In the genomic region with DNA sequence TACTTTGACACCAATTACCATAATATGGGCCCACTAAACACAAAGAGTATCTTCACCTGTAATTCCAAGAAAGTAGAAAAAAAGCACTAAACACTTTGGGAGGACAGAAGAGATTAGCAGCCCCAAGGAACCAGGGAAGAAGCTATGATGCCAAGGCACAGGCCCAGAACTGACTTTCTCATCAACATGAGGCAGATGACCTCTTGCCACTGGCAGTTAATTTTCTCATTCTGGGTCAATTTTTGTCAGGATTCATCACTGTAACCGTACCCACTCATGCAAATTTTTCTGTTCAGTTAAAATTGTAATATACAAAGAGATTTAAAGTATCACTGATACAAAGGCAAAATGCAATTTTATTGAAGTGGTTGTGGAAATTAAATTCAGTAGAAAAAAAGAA, we compare ENCODE assay signal across 45 mouse cellular contexts. TPM values are rescaled to one million over a fixed set of nuclear protein-coding genes. Genes with fewer than 3 reads are reported as not detected.
"Had no signal": no experiment of that assay in that cellular context is flagged by ENCODE, and none has a peak within 500 bp of the region (broad histone marks: within the 10 kb centered on the region; RNA-seq: fewer than 3 reads in every experiment).

No protein-coding gene starts in this region.

- H3K9ac ChIP-seq: heart, embryonic 12.5 days; heart, embryonic 13.5 days; heart, embryonic 15.5 days; hindbrain, embryonic 12.5 days; hindbrain, embryonic 13.5 days; hindbrain, embryonic 14.5 days; hindbrain, embryonic 15.5 days; intestine, embryonic 15.5 days; kidney, embryonic 15.5 days had no signal

- H3K9me3 ChIP-seq: heart, embryonic 10.5 days; heart, embryonic 12.5 days; heart, embryonic 13.5 days; heart, embryonic 15.5 days; hindbrain, embryonic 10.5 days; hindbrain, embryonic 12.5 days; hindbrain, embryonic 13.5 days; hindbrain, embryonic 15.5 days; intestine, embryonic 15.5 days; kidney, embryonic 15.5 days had no signal

- H3K27ac ChIP-seq: heart, embryonic 10.5 days; heart, embryonic 13.5 days; heart, embryonic 15.5 days; hindbrain, embryonic 10.5 days; hindbrain, embryonic 12.5 days; hindbrain, embryonic 13.5 days; hindbrain, embryonic 14.5 days; hindbrain, embryonic 15.5 days; hindbrain, postnatal 0 days; intestine, embryonic 15.5 days; kidney, embryonic 15.5 days; kidney, postnatal 0 days; layer of hippocampus, adult 2 months had no signal

- ATAC-seq: hindbrain, embryonic 16.5 days; hindbrain, postnatal 0 days; inflammation-experienced regulatory T-cells, adult 6 months; intestine, embryonic 15.5 days; intestine, embryonic 16.5 days; intestine, postnatal 0 days had no signal

- H3K4me3 ChIP-seq: heart, embryonic 10.5 days; heart, embryonic 12.5 days; heart, embryonic 13.5 days; heart, embryonic 15.5 days; hindbrain, embryonic 10.5 days; hindbrain, embryonic 12.5 days; hindbrain, embryonic 13.5 days; hindbrain, embryonic 15.5 days; intestine, embryonic 15.5 days; kidney, embryonic 15.5 days; layer of hippocampus, adult 2 months had no signal

- H3K4me1 ChIP-seq: heart, embryonic 10.5 days; heart, embryonic 12.5 days; heart, embryonic 13.5 days; heart, embryonic 15.5 days; hindbrain, embryonic 10.5 days; hindbrain, embryonic 12.5 days; hindbrain, embryonic 13.5 days; hindbrain, embryonic 15.5 days; intestine, embryonic 15.5 days; kidney, embryonic 15.5 days had no signal

- DNase-seq: heart, postnatal 10 days; heart, postnatal 14 days; heart, postnatal 36 days; heart, postnatal 4 days; kidney, adult 11 months; kidney, adult 18-20 months; kidney, adult 2 months; kidney, adult 8-10 months; kidney, adult 9 months; kidney, postnatal 10 days; kidney, postnatal 14 days; kidney, postnatal 25 days; kidney, postnatal 36 days; kidney, postnatal 4 days; layer of hippocampus, adult 9-11 months; layer of hippocampus, postnatal 36 days had no signal

- H3K27me3 ChIP-seq: heart, embryonic 12.5 days; heart, embryonic 13.5 days; heart, embryonic 15.5 days; hindbrain, embryonic 12.5 days; hindbrain, embryonic 13.5 days; hindbrain, embryonic 15.5 days; intestine, embryonic 15.5 days; kidney, embryonic 15.5 days had no signal

- H3K4me2 ChIP-seq: heart, embryonic 11.5 days; heart, embryonic 12.5 days; heart, embryonic 13.5 days; heart, embryonic 15.5 days; hindbrain, embryonic 12.5 days; hindbrain, embryonic 13.5 days; hindbrain, embryonic 14.5 days; hindbrain, embryonic 15.5 days; intestine, embryonic 15.5 days; kidney, embryonic 15.5 days had no signal

RNA-seq across cellular contexts. Expression of gene Gsdmc4, which starts 29.1 kb away (rescaled TPM):
- total RNA-seq: heart, postnatal 10 days; heart, postnatal 14 days; heart, postnatal 25 days; heart, postnatal 36 days; heart, postnatal 4 days; hematopoietic stem cell, adult 5-6 weeks; hindbrain, postnatal 0 days; layer of hippocampus, adult 18-20 months; layer of hippocampus, adult 2 months; layer of hippocampus, adult 8-10 months; layer of hippocampus, postnatal 10 days; layer of hippocampus, postnatal 14 days; layer of hippocampus, postnatal 25 days; layer of hippocampus, postnatal 36 days had no signal
- polyA plus RNA-seq: heart, embryonic 10.5 days; heart, embryonic 11.5 days; heart, embryonic 12.5 days; heart, embryonic 13.5 days; heart, embryonic 14.5 days; heart, embryonic 15.5 days; heart, postnatal 0 days; hindbrain, embryonic 10.5 days; hindbrain, embryonic 11.5 days; hindbrain, embryonic 12.5 days; hindbrain, embryonic 13.5 days; hindbrain, embryonic 14.5 days; hindbrain, embryonic 15.5 days; hindbrain, postnatal 0 days had no signal
